Mouse (Mus musculus) CH12.LX (cell line): ENCODE results near the gene Xpa.

Experiments
- CHD2 ChIP-seq: IDR thresholded peaks from 2 replicates; pipeline ENCODE4 v1.6.1; 2011; ENCODE audit warnings: low read length, improper control_type of control experiment
- CTCF ChIP-seq, 2 experiments: IDR thresholded peaks in 1 of 2; conservative IDR thresholded peaks in 1 of 2; 2 replicates each; pipeline ENCODE4 v1.5.1; 2011 to 2012; ENCODE audit warnings: low read depth in 2 of 2, low read length in 2 of 2, improper control_type of control experiment in 1 of 2, inconsistent platforms in 1 of 2, mild to moderate bottlenecking in 1 of 2, moderate library complexity in 1 of 2
- HCFC1 ChIP-seq: IDR thresholded peaks from 2 replicates; pipeline ENCODE4 v1.6.1; 2012; ENCODE audit warnings: low read depth, mild to moderate bottlenecking, inconsistent platforms, low read length, improper control_type of control experiment
- MAX ChIP-seq: IDR thresholded peaks from 2 replicates; pipeline ENCODE4 v1.6.1; 2011; ENCODE audit warnings: low read length, improper control_type of control experiment

GRCm38 (mm10) chr4:46234739-46235138 is 38.6 kb upstream of the Xpa start:
- TF ChIP-seq MAX: no peak
- no peak for TF ChIP-seq CHD2
- TF ChIP-seq CTCF (conservative IDR thresholded peaks at IDR 0.05 in 1 of 2, IDR thresholded peaks at IDR 0.05 in 1 of 2; ENCODE audit: low read depth in 2 of 2, low read length in 2 of 2): no peak
- no peak for TF ChIP-seq HCFC1
